Mouse (Mus musculus) bone marrow macrophage, adult 2 months (primary cell): ENCODE measurements at regions not wholly inside any gene's neighbourhood (a gene's known extent, or its start where the extent isn't known, plus 50 kb on each side); places are given as distances from the start of the nearest gene placed in this dataset.

ENCODE experiments used
- CTCF ChIP-seq: IDR thresholded peaks from 2 replicates; pipeline ENCODE4 v1.5.1; 2012; ENCODE audit warnings: low read depth, mild to moderate bottlenecking, low read length, moderate library complexity
- POLR2A ChIP-seq: IDR thresholded peaks from 2 replicates; pipeline ENCODE4 v1.6.1; 2012; ENCODE audit warnings: mild to moderate bottlenecking, low read depth, low read length, borderline replicate concordance

- no peak for TF ChIP-seq CTCF
- TF ChIP-seq POLR2A: no peak
Measured at GRCm38 (mm10) chr10:119039732-119040131, 169.7 kb upstream of the Dyrk2 start.
